Mouse (Mus musculus) bone marrow macrophage, adult 2 months (primary cell): ENCODE measurements around the gene Podn.

Experiments
- CTCF ChIP-seq: IDR thresholded peaks from 2 replicates; pipeline ENCODE4 v1.5.1; 2012; ENCODE audit warnings: low read depth, mild to moderate bottlenecking, low read length, moderate library complexity
- POLR2A ChIP-seq: IDR thresholded peaks from 2 replicates; pipeline ENCODE4 v1.6.1; 2012; ENCODE audit warnings: mild to moderate bottlenecking, low read depth, low read length, borderline replicate concordance

DNA sequence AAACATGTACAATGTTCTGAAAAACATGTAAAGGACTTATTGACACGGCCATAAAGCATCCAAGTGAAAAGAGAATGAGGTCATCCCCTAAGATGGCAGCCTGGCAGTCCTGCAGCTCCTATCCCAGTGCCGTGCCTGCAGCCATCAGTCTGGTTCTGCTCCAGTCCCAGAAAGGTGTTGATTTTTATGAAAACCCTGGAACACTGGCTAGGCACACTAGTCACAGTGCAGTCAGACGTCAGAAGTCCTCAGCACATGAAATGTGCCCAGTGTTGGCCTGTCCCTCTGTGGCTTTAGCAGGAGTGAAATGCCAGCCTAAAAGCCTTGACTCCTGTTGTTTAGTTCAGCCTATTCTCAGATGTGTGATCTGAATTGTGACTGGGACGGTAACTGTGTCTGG lies 35.5 kb downstream of the Podn start:
- TF ChIP-seq CTCF (no peak), POLR2A (no peak)
